Mouse (Mus musculus): ENCODE measurements around the gene Tmprss3.

Gene Tmprss3

GRCm38 (mm10) chr17:31198877-31199276 lies at the start of gene Tmprss3:
Gene Tmprss3 (minus strand): TSS chr17:31198977.
- DNase-seq (ENCODE audit: low spot score in 2 of 2), result no peak

DNA sequence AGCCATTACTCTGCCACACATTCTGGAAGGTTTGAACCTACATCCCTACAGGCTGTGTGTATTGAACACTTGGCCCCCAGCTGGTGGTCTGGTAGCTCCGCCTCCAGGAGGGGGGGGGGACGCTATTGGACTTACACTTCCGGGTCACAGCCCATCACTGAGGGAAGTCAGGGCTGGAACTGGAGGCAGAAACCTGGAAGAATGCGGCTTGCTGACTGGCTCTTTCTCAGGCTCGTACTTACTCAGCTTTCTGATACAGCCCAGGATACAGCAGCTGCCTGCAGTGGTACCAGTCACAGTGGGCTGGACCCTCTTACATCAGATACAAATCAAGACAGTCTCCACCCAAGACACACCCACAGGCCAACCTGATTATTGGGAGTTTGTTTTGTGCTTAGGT lies 48.4 kb upstream of the Tmprss3 start:
- DNase-seq (ENCODE audit: low spot score in 2 of 2), result no peak

DNA sequence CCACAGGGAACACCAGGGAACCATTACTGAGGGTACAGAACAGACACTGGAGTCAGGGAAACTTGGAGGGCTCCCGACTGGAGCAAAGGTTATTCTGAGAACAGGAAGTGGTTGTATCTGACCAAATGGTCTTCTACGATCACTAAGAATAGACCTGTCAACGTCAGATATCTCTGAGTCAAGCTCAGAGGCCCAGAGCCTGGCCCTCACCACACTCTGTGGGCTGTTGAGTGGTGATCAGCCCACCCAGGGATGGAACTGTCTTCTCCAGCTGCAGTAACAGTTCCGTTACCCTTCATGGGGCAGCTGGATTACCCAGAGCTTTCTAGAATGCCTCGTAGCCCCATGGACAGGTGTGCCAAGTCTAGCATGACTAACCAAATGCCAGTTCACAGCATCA lies 46.5 kb upstream of the Tmprss3 start:
- DNase-seq (ENCODE audit: low spot score in 2 of 2), result no peak

- DNase-seq (ENCODE audit: low spot score in 2 of 2), result no peak
Measured at GRCm38 (mm10) chr17:31242764-31243163, 44.0 kb upstream of the Tmprss3 start.

DNA sequence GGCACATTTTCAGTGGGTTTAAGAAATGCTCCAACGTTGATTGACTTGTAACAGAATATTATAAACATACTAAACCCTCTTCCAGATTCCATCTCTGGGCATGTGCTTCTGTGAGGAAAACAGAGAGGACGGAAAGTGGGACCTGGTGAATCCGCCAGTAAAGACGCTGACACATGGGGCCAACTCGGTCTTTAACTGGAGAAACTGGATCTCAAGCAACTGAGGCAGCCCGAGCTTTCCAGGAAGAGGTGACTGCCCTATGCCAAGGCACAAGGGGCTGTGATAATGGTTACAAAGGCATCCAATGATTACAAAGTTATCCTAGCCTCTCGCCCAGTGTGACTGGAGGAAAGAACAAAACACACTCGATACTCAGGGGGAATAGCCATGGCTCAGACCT lies 42.4 kb upstream of the Tmprss3 start:
- no peak for DNase-seq (ENCODE audit: low spot score in 2 of 2)

DNA sequence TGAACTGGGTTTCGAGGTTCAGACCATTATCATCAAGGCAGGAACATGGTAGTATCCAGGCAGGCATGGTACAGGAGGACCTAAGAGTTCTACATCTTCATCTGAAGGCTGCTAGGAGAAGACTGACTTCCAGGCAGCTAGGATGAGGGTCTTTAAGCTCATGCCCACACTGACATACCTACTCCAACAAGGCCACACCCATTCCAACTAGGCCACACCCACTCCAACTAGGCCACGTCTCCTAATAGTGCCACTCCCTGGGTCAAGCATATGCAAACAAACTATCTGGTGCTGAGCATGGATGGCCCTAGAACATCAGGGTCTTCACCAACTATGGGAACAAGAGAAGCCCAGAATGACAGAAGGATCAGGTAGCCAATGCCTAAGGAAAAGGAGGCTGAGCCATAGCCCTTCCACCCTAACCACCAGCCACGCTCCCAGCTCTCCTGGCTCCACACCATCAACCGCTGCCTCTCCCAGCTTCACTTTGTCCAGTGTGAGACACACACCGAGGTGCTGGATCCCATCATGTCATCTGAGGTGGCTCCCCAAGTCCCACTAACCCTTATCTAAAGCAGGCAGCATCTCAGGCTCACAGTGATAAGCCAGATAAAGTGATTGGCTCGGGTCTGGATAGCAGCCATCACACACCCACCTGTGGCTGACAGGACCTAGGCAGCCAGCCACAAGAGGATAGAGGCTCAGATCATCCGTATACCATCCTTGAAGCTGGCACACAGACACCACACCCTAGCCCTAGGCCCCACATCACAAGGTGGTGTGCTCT lies 39.6 kb upstream of the Tmprss3 start:
- DNase-seq (ENCODE audit: low spot score in 2 of 2), result no peak

DNA sequence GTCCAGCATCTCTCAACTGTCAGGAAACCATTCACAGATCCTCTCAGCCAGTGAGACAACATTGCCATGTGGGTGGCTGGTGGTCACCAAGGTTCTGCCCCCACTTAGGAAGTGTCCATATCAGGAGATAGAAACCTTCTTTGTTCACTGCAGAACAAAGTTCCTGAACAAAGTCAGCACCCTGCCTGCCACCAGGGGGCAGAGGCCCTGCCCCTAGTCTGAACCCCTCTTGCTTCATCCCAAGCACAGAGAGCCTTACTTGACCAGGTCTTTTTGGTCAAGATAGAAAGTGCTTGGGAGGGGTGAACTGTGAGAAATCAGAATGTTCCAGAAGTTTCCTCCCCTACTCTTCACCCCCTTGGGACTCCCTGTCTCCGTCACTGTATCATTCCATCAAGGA lies 37.1 kb upstream of the Tmprss3 start:
- no peak for DNase-seq (ENCODE audit: low spot score in 2 of 2)

DNA sequence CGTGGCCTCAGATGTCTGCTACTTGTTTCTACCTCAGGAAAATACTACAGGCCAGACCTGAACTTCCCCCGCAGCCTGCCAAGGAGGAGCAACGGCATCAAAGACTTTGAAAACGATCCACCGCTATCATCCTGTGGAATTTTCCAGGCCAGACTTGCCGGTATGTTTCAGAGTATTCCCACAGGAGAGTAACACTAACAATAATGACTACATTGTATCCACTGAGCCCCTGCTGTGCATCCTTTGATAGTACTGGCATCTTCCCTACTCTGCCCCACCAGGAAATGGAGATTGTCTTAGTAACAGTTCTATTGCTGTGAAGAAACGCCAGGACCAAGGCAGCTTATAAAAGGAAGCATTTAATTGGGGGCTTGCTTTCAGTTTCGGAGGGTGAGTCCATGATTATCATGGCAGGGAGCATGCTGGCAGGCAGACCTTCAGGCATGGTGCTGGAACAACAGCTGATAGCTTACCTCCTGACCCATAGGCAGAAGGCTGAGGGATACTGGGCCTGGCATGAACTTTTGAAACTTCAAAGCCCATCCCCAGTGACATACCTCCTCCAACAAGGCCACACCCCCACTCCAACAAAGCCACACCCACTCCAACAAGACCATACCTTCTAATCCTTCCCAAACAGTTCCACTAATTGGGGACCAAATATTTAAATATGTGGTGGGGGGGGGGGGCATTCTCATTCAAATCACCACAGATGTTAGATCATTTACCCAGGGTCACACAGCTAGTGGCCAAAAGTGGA lies 33.7 kb upstream of the Tmprss3 start:
- DNase-seq (ENCODE audit: low spot score in 2 of 2), result no peak

DNA sequence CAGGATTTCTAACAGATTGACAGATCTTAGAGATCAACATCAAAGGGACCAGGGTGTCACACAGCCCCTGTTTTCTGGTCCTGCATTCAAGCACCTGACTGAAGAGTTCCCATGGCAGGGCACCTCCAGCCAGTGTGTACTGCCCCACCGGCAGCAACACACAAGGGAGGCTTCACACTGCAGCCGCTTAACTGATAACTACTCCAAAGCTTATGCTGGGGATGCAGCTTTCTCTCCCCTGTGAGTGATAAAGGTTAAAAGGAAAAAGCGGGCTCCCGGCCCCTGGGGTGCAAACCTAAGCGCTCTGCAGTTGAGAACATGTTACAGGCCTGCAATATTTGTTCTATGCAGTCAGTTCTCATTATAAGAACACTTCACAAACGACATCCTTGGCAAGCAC lies 33.0 kb upstream of the Tmprss3 start:
- no peak for DNase-seq (ENCODE audit: low spot score in 2 of 2)

GRCm38 (mm10) chr17:31226931-31227330 lies 28.2 kb upstream of the Tmprss3 start:
- DNase-seq (ENCODE audit: low spot score in 2 of 2), result peak in 1 of 2 experiments; percentile 4

DNA sequence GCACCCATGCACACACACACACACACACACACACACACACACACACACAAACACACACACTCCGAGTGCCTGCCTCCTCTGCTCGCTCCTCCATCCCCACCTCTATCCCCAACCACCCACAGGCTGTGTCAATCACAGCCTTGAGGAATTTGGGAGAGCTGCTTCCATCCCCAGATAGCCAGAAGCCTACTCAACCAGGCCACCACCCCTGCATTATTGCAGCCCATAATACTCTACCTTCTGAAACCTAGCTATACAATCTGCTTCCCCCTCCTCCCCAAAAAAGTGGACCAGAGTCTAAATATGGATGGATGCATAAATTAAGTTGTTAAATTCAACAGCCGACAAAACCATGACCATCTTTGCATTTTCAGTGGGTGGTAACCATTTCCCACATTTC lies 27.6 kb upstream of the Tmprss3 start:
- peak in 1 of 2 experiments; percentile 7 for DNase-seq (ENCODE audit: low spot score in 2 of 2)

- no peak for DNase-seq (ENCODE audit: low spot score in 2 of 2)
Measured at GRCm38 (mm10) chr17:31224591-31224990, 25.8 kb upstream of the Tmprss3 start.

DNA sequence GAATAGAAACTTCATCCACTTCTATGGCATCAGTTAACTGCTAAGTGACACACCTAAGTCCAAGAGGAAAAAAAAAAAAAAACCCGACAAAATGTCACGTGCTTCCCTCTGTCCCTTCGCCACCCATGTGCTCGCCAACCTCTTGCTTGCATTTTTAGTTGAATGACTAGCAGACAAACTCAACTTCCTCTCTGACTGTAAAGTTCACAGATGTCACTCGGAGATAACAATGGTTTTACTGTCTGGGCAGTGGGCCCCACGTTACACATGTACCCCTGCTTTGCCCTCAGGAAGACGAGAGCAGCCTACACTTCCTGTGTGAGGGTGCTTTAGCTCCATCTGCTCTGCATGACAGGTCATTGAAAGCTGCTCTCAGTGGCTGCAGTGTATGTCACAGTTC lies 25.1 kb upstream of the Tmprss3 start:
- no peak for DNase-seq (ENCODE audit: low spot score in 2 of 2)

DNA sequence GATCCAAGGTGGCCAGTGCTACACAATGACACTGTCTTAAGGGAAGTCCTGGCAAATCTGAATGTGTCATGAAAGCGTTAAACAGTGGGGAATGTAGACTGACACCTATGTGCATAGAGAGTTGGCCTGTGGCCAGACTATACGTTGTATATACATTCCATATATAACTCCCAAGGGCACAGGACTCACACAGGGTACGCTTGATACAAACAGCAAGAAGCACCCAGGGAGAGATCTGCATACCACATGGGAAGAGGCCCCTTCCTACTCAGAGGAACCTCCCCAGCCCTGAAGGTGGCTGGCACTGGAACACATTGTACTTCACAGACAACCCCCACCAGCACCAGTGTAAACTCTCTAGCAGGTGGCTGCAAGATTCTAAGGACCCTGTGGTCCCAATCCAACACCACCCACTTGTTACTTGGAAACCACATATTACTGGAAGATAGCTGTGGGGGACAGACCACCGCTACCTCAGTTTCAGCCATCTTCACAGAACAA lies 24.1 kb upstream of the Tmprss3 start:
- no peak for DNase-seq (ENCODE audit: low spot score in 2 of 2)

DNA sequence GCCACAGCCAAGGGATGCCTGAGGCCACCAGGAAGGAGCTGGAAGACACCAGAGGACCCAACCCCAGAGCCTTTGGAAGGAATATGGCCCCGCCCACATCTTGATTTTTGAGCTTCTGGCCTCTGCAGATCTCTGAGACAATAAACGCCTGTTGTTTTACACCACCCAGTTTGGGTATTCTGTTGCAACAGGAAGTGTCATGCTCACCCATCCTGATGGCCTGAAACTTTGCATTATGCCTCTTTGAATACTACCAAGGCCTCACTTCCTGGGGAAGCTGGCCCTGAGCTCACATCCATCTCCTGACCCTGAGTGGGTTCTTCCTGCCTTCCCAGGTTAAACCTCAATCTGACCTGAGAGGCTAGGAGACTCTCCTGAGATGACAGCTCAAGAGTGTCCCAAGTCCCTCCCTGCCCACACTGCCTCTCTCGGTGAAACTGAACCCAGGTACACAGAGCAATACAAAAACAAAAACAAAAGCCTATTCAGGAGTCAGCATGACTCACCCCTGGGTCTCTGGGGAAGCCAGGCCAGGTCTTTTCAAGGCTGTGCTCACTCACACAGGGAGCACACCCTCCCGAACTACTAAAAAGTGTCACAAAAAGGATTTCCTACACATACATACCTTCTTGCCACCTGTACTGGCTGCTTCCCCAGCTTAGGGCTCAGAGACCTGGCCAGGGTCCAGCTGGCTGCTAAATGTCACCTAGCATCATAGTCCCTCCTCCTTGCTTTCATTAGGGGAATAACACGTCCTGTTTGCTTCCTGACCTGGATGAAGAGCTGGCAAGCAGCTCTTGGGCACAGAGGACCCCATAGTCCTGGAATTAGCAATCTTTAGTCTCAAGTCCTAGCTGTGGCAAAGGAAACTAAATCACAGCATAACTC lies 17.5 kb upstream of the Tmprss3 start:
- no peak for DNase-seq (ENCODE audit: low spot score in 2 of 2)

GRCm38 (mm10) chr17:31211881-31212280 lies 13.1 kb upstream of the Tmprss3 start:
- no peak for DNase-seq (ENCODE audit: low spot score in 2 of 2)

- no peak for DNase-seq (ENCODE audit: low spot score in 2 of 2)
Measured at GRCm38 (mm10) chr17:31210299-31210698, 11.5 kb upstream of the Tmprss3 start.

DNA sequence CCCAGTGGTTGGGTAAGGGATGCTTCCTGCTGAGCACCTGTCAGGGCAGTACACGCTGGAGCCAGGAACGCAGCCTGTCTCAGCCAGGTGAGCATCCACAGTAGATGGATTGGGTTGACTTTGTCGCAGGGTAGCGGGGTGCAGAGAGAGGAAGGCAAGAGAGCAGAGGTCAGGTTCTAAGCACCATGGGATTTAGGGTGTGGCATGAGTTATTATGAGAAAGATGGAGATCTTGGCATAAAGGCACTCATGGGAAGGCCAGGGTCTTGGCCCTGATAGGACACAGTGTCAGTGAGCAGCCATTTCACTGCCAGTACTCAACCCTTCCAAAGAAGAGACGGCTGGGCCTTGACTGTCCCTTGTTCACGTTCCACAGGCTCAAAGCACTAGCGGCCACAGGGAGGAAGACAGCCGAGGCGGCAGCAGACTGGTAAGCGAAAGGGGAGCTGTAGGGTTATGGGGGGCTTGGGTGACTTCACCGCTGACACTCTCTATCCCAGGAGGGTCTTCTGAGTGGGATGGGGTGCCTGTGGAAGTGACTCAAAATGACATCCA lies 10.7 kb upstream of the Tmprss3 start:
- no peak for DNase-seq (ENCODE audit: low spot score in 2 of 2)

DNA sequence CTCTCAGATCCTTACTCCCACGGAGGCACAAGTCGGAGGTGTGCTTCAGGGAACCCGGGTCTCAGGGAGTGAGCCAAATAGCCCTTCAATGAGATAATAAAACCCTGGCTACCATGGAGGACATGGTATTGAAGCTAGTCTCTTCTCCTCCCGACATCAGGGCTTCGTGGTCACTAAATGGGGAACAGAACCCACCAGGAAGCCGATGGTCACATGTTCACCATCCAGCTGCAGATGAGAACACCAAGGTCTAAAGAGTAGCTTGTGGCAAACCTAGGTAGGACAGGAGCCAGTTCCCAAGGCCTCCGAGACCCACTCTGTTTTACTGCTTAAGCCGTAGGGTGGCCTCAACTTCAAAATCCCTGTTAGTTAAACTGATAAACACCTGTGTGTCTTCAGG lies 9.9 kb upstream of the Tmprss3 start:
- DNase-seq (ENCODE audit: low spot score in 2 of 2), result no peak

DNA sequence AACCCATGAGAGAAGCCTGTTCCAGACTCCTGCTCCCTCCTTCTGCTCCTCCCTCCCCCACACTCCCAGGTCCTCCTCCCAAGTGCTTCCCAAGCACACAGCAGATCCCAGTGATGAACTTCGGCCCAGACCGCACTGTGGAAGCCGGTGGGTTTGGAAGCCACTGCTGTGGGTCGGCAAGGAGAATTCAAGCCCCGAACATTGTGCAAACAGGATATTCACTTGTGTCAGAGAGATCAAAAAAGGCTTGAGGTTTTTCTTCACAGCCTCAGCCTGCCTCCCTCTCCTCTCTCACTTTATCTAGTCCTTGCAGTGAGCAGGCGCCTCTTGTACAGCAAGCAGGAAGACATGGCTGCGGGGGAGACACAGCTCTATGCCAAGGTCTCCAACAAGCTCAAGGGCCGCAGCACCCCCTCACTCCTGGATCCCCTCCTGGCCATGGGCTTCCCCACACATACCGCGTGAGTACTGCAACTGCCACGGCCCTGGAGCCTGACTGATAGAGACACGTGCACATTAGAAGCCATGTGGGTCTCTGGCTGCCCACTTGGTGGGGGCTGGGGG lies 9.1 kb upstream of the Tmprss3 start, which contains the start of gene Ubash3a:
TSS of gene Ubash3a (plus strand) at position 103 of the 564 bp plus-strand sequence.
- no peak for DNase-seq (ENCODE audit: low spot score in 2 of 2)

GRCm38 (mm10) chr17:31196283-31196682 lies 2.5 kb downstream of the Tmprss3 start:
- DNase-seq (ENCODE audit: low spot score in 2 of 2), result no peak
